Comparison of ENCODE assay signal across 15 mouse cellular contexts in the genomic region with DNA sequence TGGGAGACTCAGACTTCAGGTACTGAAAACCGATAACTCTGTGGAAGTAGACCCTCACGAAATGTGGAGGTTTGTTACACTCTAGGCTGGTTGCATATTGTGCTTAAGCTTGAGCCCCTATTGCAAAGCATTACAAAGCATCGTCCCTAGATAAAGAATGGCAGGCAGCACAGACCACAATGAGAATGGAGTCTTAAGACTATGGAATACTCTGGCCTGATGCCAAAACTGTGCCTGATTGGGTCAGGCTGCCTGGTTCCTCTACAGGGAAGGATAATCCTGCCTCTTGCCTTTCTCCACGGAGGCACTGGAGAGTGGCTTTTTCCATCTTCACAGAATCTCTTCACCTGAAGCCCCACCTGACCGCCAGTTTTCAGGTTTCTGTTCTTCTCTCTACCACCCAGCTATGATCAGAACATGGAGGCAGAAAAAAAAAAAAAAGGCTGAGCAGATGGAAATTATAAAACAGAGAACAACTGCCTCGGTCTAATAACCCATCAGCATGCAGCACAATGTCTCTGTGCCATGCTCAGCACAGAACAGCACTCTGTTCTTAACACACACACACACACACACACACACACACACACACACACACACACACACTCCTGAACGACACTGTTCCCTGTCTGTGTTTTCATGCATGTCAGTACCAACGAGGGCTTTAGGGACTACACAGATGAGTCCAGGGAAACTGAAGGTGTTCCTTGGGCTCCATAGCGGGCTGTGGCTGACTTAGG.
DNase-seq lines count a peak whose midpoint lies in the region; ATAC-seq lines count a peak whose summit lies in the region.
"Had no signal": no experiment of that assay in that cellular context is flagged by ENCODE, and none has a peak within 500 bp of the region (broad histone marks: within the 10 kb centered on the region; RNA-seq: fewer than 3 reads in every experiment).

No protein-coding gene starts in this region.

- H3K9ac ChIP-seq in embryonic facial prominence, embryonic 11.5 days (replicated peaks; ENCODE audit: low read length) = no peak overlapping the region
- H3K9ac ChIP-seq in hindbrain, embryonic 16.5 days (ENCODE audit: low read depth, low read length) = no peak overlapping the region
- H3K9ac ChIP-seq: neural tube, embryonic 12.5 days had no signal

- DNase-seq in embryonic facial prominence, embryonic 11.5 days (ENCODE audit: low spot score) = peak; percentile 57
- no peak for DNase-seq in embryonic facial prominence, embryonic 10.5 days (ENCODE audit: low spot score)
- peak; percentile 67 for DNase-seq in retina, postnatal 1 day
- DNase-seq in retina, embryonic 14.5 days (ENCODE audit: low spot score) = no peak
- peak; percentile 16 for DNase-seq in retina, postnatal 7 days (ENCODE audit: low read depth, low spot score)
- no peak for DNase-seq in gastrocnemius, adult 18-20 months (ENCODE audit: low spot score)
- no peak for DNase-seq in spleen, postnatal 36 days (ENCODE audit: low spot score in 2 of 2)
- DNase-seq: adrenal gland, postnatal 10 days; heart, adult 2 months; kidney, postnatal 14 days; right cerebral cortex, postnatal 14 days had no signal

- H3K4me2 ChIP-seq in embryonic facial prominence, embryonic 11.5 days (ENCODE audit: low read depth, low read length) = no peak overlapping the region
- H3K4me2 ChIP-seq in hindbrain, embryonic 16.5 days (ENCODE audit: low read length) = no peak overlapping the region
- H3K4me2 ChIP-seq: liver, embryonic 11.5 days; neural tube, embryonic 12.5 days had no signal

- ATAC-seq in embryonic facial prominence, embryonic 11.5 days (replicated peaks; ENCODE audit: insufficient number of reproducible peaks, low FRiP score, low TSS enrichment, low read depth) = no peak
- ATAC-seq in hindbrain, embryonic 16.5 days = 0 out of 2 replicates have a peak, but pooled peaks have one; percentile 37

- WGBS in embryonic facial prominence, embryonic 11.5 days = 67% methylated on average over 9 of the region's 9 CpGs
- WGBS in embryonic facial prominence, embryonic 10.5 days = 69% methylated on average over 9 of the region's 9 CpGs
- 42% methylated on average over 9 of the region's 9 CpGs for WGBS in hindbrain, embryonic 16.5 days

- H3K9me3 ChIP-seq in embryonic facial prominence, embryonic 11.5 days (replicated peaks; ENCODE audit: control insufficient read depth, low read length) = no peaks in the 10 kb centered on the region
- H3K9me3 ChIP-seq in embryonic facial prominence, embryonic 10.5 days = no peaks in the 10 kb centered on the region
- H3K9me3 ChIP-seq in hindbrain, embryonic 16.5 days (ENCODE audit: control insufficient read depth, low read length) = no peaks in the 10 kb centered on the region
- H3K9me3 ChIP-seq: neural tube, embryonic 12.5 days had no signal

- no peaks in the 10 kb centered on the region for H3K27me3 ChIP-seq in embryonic facial prominence, embryonic 11.5 days (ENCODE audit: control insufficient read depth, insufficient read depth, low read length)
- H3K27me3 ChIP-seq in embryonic facial prominence, embryonic 10.5 days (replicated peaks; ENCODE audit: low read depth, poor library complexity, severe bottlenecking) = peaks cover 4% of the 10 kb centered on the region; the same call in 1 of the 2 replicates
- no peaks in the 10 kb centered on the region for H3K27me3 ChIP-seq in hindbrain, embryonic 16.5 days (replicated peaks; ENCODE audit: control insufficient read depth, insufficient read depth, low read length)
- H3K27me3 ChIP-seq: neural tube, embryonic 12.5 days had no signal

- no peak overlapping the region for H3K4me3 ChIP-seq in embryonic facial prominence, embryonic 11.5 days (ENCODE audit: low read depth, low read length)
- H3K4me3 ChIP-seq in embryonic facial prominence, embryonic 10.5 days = no peak overlapping the region
- H3K4me3 ChIP-seq in hindbrain, embryonic 16.5 days (ENCODE audit: low read length) = no peak overlapping the region
- H3K4me3 ChIP-seq: heart, adult 2 months; left cerebral cortex, adult 2 months; neural tube, embryonic 12.5 days had no signal

- no peaks in the 10 kb centered on the region for H3K4me1 ChIP-seq in embryonic facial prominence, embryonic 11.5 days (ENCODE audit: control insufficient read depth, insufficient read depth, low read length)
- H3K4me1 ChIP-seq in embryonic facial prominence, embryonic 10.5 days = peaks cover 35% of the 10 kb centered on the region
- peaks cover 6% of the 10 kb centered on the region for H3K4me1 ChIP-seq in hindbrain, embryonic 16.5 days (ENCODE audit: control insufficient read depth, insufficient read depth, low read depth, low read length)

- H3K36me3 ChIP-seq in embryonic facial prominence, embryonic 11.5 days (replicated peaks; ENCODE audit: control insufficient read depth, insufficient read depth, low read depth, low read length) = no peaks in the 10 kb centered on the region
- H3K36me3 ChIP-seq in embryonic facial prominence, embryonic 10.5 days (replicated peaks) = no peaks in the 10 kb centered on the region
- no peaks in the 10 kb centered on the region for H3K36me3 ChIP-seq in hindbrain, embryonic 16.5 days (ENCODE audit: control insufficient read depth, insufficient read depth, low read length)
- H3K36me3 ChIP-seq: neural tube, embryonic 12.5 days had no signal

- no peak overlapping the region for H3K27ac ChIP-seq in embryonic facial prominence, embryonic 11.5 days (replicated peaks; ENCODE audit: low read depth, low read length)
- H3K27ac ChIP-seq in embryonic facial prominence, embryonic 10.5 days (replicated peaks) = no peak overlapping the region
- H3K27ac ChIP-seq in hindbrain, embryonic 16.5 days (ENCODE audit: low read depth, low read length) = no peak overlapping the region
- H3K27ac ChIP-seq: heart, adult 2 months; left cerebral cortex, adult 2 months; neural tube, embryonic 12.5 days had no signal

Comparison
In these comparisons a context has a peak if more than half of its experiments do, and no peak if none do; other contexts are left out.
1. DNase-seq: peak in embryonic facial prominence, embryonic 11.5 days (single experiment), retina, postnatal 1 day (single experiment) and retina, postnatal 7 days (single experiment); none in embryonic facial prominence, embryonic 10.5 days (single experiment), retina, embryonic 14.5 days (single experiment), gastrocnemius, adult 18-20 months (single experiment) and spleen, postnatal 36 days (0 of 2).